Mouse (Mus musculus): ENCODE results near the gene Blvrb.
A peak's percentile ranks its signal among the peaks of the same experiment; 100 is the strongest.
"Not testable (repeated sequence)": the region's sequence is repeated elsewhere in the genome, so short reads cannot be mapped to it uniquely, and the experiment has no call there.

The Blvrb gene

GRCm38 (mm10) chr7:27480927-27481626, 33.3 kb downstream of the Blvrb start:
- no peak for DNase-seq (ENCODE audit: extremely low spot score, low spot score)

- DNase-seq (ENCODE audit: extremely low spot score, low spot score) = peak; percentile 77
Measured at GRCm38 (mm10) chr7:27481627-27481969, 33.8 kb downstream of the Blvrb start.

- DNase-seq (ENCODE audit: extremely low spot score, low spot score) = no peak
Measured at GRCm38 (mm10) chr7:27483860-27484259, 36.1 kb downstream of the Blvrb start.

GRCm38 (mm10) chr7:27486102-27486769, 38.5 kb downstream of the Blvrb start:
- DNase-seq (ENCODE audit: extremely low spot score, low spot score) = no peak

- DNase-seq (ENCODE audit: extremely low spot score, low spot score) = peak; percentile 99
Measured at GRCm38 (mm10) chr7:27486770-27487697, 39.3 kb downstream of the Blvrb start, which contains the start of gene Sertad1. Gene Sertad1, plus strand, starts transcription at chr7:27486910.

GRCm38 (mm10) chr7:27487740-27488268, 40.0 kb downstream of the Blvrb start:
- DNase-seq (ENCODE audit: extremely low spot score, low spot score) = peak; percentile 53

GRCm38 (mm10) chr7:27489270-27489869, 41.6 kb downstream of the Blvrb start:
- no peak for DNase-seq (ENCODE audit: extremely low spot score, low spot score)

- no peak for DNase-seq (ENCODE audit: extremely low spot score, low spot score)
Measured at GRCm38 (mm10) chr7:27490227-27490542, 42.4 kb downstream of the Blvrb start.

- DNase-seq (ENCODE audit: extremely low spot score, low spot score) = peak; percentile 79
Measured at GRCm38 (mm10) chr7:27490543-27491329, 43.0 kb downstream of the Blvrb start.

- no peak for DNase-seq (ENCODE audit: extremely low spot score, low spot score)
Measured at GRCm38 (mm10) chr7:27491856-27492255, 44.1 kb downstream of the Blvrb start.

- no peak for DNase-seq (ENCODE audit: extremely low spot score, low spot score)
Measured at GRCm38 (mm10) chr7:27493022-27493421, 45.2 kb downstream of the Blvrb start.

GRCm38 (mm10) chr7:27493450-27493849, 45.7 kb downstream of the Blvrb start:
- DNase-seq (ENCODE audit: extremely low spot score, low spot score) = no peak

GRCm38 (mm10) chr7:27494659-27495367, 47.0 kb downstream of the Blvrb start:
- not testable (repeated sequence) for DNase-seq (ENCODE audit: extremely low spot score, low spot score)

GRCm38 (mm10) chr7:27499036-27499435, 51.3 kb downstream of the Blvrb start, which contains the start of gene Prx:
Gene Prx, plus strand, starts transcription at chr7:27499324.
- no peak for DNase-seq (ENCODE audit: extremely low spot score, low spot score)

GRCm38 (mm10) chr7:27501620-27502019, 53.8 kb downstream of the Blvrb start:
- DNase-seq (ENCODE audit: extremely low spot score, low spot score) = no peak

- peak; percentile 49 for DNase-seq (ENCODE audit: extremely low spot score, low spot score)
Measured at GRCm38 (mm10) chr7:27506765-27507370, 59.1 kb downstream of the Blvrb start.

GRCm38 (mm10) chr7:27507711-27508647, 60.2 kb downstream of the Blvrb start:
- DNase-seq (ENCODE audit: extremely low spot score, low spot score) = peak; percentile 99

GRCm38 (mm10) chr7:27508648-27509005, 60.8 kb downstream of the Blvrb start:
- DNase-seq (ENCODE audit: extremely low spot score, low spot score) = peak; percentile 32
